Mouse (Mus musculus) ES-Bruce4 (cell line): Measurements from ENCODE around the gene Tpcn2. TPM values are rescaled to one million over a fixed set of nuclear protein-coding genes. Genes with fewer than 3 reads are reported as not detected.
A peak's percentile ranks its signal among the peaks of the same experiment; 100 is the strongest.

Experiments
- H3K27ac ChIP-seq: 2 replicates; pipeline ENCODE4 v1.5.1; 2012; ENCODE audit warnings: low read length, inconsistent platforms; ENCODE audit not compliant: insufficient read depth
- H3K27me3 ChIP-seq: 2 replicates; pipeline ENCODE4 v1.6.1; 2012; ENCODE audit warnings: mild to moderate bottlenecking, low read length, inconsistent platforms; ENCODE audit not compliant: control insufficient read depth, poor library complexity, insufficient read depth, severe bottlenecking
- H3K36me3 ChIP-seq: 2 replicates; pipeline ENCODE4 v1.6.1; 2012; ENCODE audit warnings: inconsistent platforms, mild to moderate bottlenecking, low read length, moderate library complexity; ENCODE audit not compliant: control insufficient read depth, poor library complexity, insufficient read depth, severe bottlenecking
- H3K4me1 ChIP-seq: one replicate; pipeline ENCODE4 v1.8.1; 2011; ENCODE audit warnings: low read length; ENCODE audit not compliant: control insufficient read depth, insufficient read depth
- H3K4me3 ChIP-seq: 2 replicates; pipeline ENCODE4 v1.5.1; 2011; ENCODE audit warnings: low read depth, mild to moderate bottlenecking, low read length
- H3K9ac ChIP-seq: 2 replicates; pipeline ENCODE4 v1.6.1; 2012; ENCODE audit warnings: low read depth, mild to moderate bottlenecking, inconsistent platforms; ENCODE audit not compliant: poor library complexity, severe bottlenecking
- H3K9me3 ChIP-seq: replicated peaks from 2 replicates; pipeline ENCODE4 v1.6.1; 2012; ENCODE audit warnings: mild to moderate bottlenecking, low read length, inconsistent platforms; ENCODE audit not compliant: control insufficient read depth, poor library complexity, insufficient read depth, severe bottlenecking
- CTCF ChIP-seq: IDR thresholded peaks from one replicate; pipeline ENCODE4 v1.8.1; 2011; ENCODE audit warnings: low read depth, low read length
- EP300 ChIP-seq: IDR thresholded peaks from 2 replicates; pipeline ENCODE4 v1.6.1; 2011; ENCODE audit warnings: low read depth, low read length; ENCODE audit not compliant: insufficient read depth
- POLR2A ChIP-seq: IDR thresholded peaks from one replicate; pipeline ENCODE4 v1.8.1; 2011; ENCODE audit warnings: low read length; ENCODE audit not compliant: insufficient read depth
- polyA plus RNA-seq: library from polyadenylated mRNA; stranded (reverse); fragments of >200 nt; gene quantifications from 2 replicates; pipeline ENCODE4 v1.2.4, GENCODE M21; 2011; ENCODE audit warnings: low read depth; ENCODE audit not compliant: missing spikeins, insufficient read depth, insufficient read length

Gene Tpcn2
- polyA plus RNA-seq, 1 experiment: 11.0 TPM

DNA sequence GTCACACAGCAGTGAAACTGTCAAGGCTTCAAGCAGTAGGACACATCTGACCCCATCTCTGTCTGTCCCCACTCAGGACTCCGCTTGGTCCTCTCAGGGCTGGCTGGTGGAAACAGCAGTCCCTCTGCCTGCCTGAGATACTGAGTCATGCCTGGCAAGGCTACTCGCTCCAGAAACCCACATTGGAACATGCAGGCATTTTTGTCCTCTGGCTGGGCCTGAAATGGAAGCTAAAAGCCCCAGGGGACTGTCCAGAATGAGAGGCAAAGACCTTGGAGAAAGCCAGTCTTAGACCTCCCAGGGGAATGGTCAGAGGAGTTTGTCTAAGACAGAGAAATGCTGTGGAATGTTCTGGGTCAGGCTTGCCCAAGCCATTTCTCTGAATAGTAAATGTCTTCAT is 17.8 kb downstream of the Tpcn2 start:
- TF ChIP-seq CTCF (no peak), EP300 (no peak), POLR2A (no peak)
- H3K36me3 ChIP-seq: 0 out of 2 replicates have a peak, but pooled peaks cover 3% of the 10 kb centered on the region
- H3K27me3 ChIP-seq: no peaks in the 10 kb centered on the region
- no peak overlapping the region for H3K9ac ChIP-seq
- H3K4me1 ChIP-seq: no peaks in the 10 kb centered on the region
- no peak overlapping the region for H3K27ac ChIP-seq
- no peak overlapping the region for H3K4me3 ChIP-seq
- no peaks in the 10 kb centered on the region for H3K9me3 ChIP-seq

- Histone ChIP-seq H3K36me3 (0 out of 2 replicates have a peak, but pooled peaks cover 3% of the 10 kb centered on the region), H3K9ac (no peak overlapping the region)
- no peak for TF ChIP-seq CTCF
- no peak for TF ChIP-seq EP300
- no peak for TF ChIP-seq POLR2A
Observed at GRCm38 (mm10) chr7:145264202-145264601, 19.6 kb downstream of the Tpcn2 start.

DNA sequence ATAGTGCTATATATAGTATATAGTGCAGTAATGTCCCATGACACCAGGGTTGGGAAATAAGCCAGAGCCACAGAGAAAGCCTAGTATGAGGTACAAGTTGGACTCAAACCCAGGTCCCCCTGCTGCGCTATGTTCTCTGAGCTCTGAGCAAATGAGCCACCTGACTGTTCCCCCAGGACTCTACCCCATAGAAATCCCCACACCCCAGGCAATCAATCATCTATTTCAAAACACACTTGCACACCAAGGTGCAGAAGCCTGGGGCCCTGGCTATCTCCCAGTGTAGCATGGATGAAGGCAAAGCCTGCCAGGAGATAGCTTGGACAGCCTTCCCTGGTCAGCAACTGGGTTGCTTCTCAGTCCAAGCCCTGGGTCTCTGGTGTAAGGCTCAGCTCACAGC is 27.7 kb downstream of the Tpcn2 start:
- no peaks in the 10 kb centered on the region for H3K27me3 ChIP-seq
- H3K4me1 ChIP-seq: no peaks in the 10 kb centered on the region
- no peaks in the 10 kb centered on the region for H3K36me3 ChIP-seq
- TF ChIP-seq POLR2A (no peak), EP300 (no peak), CTCF (no peak)
- no peak overlapping the region for H3K27ac ChIP-seq
- H3K9ac ChIP-seq: no peak overlapping the region
- no peak overlapping the region for H3K4me3 ChIP-seq
- no peaks in the 10 kb centered on the region for H3K9me3 ChIP-seq

More at GRCm38 (mm10) chr7:145264202-145264601, 19.6 kb downstream of the Tpcn2 start:
- H3K4me3 ChIP-seq: no peak overlapping the region
- no peak overlapping the region for H3K27ac ChIP-seq
- H3K9me3 ChIP-seq: no peaks in the 10 kb centered on the region
- H3K4me1 ChIP-seq: no peaks in the 10 kb centered on the region
- H3K27me3 ChIP-seq: no peaks in the 10 kb centered on the region

GRCm38 (mm10) chr7:145253986-145254630 is 29.7 kb downstream of the Tpcn2 start:
- Histone ChIP-seq H3K36me3 (no peaks in the 10 kb centered on the region), H3K27me3 (no peaks in the 10 kb centered on the region), H3K9me3 (no peaks in the 10 kb centered on the region), H3K4me3 (no peak overlapping the region), H3K9ac (no peak overlapping the region), H3K4me1 (no peaks in the 10 kb centered on the region), H3K27ac (no peak overlapping the region)
- no peak for TF ChIP-seq POLR2A
- no peak for TF ChIP-seq CTCF
- no peak for TF ChIP-seq EP300

DNA sequence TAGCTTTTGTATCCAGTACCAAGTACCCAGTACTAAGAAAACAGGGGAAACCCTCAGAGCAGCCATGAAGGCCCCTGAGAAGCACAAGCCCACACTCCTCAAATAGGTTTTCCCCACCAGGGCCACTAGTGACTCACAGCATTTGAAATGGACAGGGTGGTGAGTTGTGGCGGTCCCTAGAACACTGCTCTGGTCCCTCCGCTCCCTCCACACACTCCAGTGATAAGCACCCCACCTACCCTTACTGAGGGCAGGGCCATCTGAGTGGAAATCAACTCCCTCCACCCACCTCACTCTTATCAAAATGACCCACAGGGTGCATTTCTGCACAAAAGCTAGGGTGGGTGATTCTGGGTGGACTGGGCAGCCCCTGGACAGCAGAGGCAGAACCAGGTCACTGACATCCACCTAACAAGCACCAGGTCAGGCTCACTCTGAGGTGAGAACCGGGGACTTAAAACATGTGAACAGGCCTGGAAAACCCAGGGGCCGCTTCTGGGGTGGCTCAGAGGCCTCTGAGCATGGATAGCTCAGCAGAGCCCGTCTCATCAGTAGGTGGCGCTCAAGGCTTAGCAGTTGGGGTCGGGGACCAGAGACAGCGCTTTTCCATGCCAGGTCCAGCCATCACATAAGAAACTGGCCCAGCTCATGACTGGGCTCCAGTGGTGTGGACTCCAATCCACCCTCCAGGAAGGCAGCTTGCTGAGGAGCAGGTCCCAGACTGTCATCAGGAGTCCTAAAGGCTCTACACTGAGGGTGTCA is 30.9 kb downstream of the Tpcn2 start:
- Histone ChIP-seq H3K4me1 (no peaks in the 10 kb centered on the region), H3K9ac (no peak overlapping the region), H3K4me3 (no peak overlapping the region), H3K27me3 (no peaks in the 10 kb centered on the region), H3K36me3 (no peaks in the 10 kb centered on the region), H3K27ac (no peak overlapping the region), H3K9me3 (no peaks in the 10 kb centered on the region)
- TF ChIP-seq POLR2A: no peak
- TF ChIP-seq EP300: no peak
- peak; percentile 86 for TF ChIP-seq CTCF

GRCm38 (mm10) chr7:145250225-145250624 is 33.6 kb downstream of the Tpcn2 start:
- H3K27ac ChIP-seq: no peak overlapping the region
- no peaks in the 10 kb centered on the region for H3K9me3 ChIP-seq
- H3K27me3 ChIP-seq: no peaks in the 10 kb centered on the region
- H3K9ac ChIP-seq: no peak overlapping the region
- no peaks in the 10 kb centered on the region for H3K4me1 ChIP-seq
- no peaks in the 10 kb centered on the region for H3K36me3 ChIP-seq
- TF ChIP-seq EP300: no peak
- no peak for TF ChIP-seq POLR2A
- no peak for TF ChIP-seq CTCF
- no peak overlapping the region for H3K4me3 ChIP-seq
